ENCODE assay signal across 8 mouse cellular contexts in the genomic region with DNA sequence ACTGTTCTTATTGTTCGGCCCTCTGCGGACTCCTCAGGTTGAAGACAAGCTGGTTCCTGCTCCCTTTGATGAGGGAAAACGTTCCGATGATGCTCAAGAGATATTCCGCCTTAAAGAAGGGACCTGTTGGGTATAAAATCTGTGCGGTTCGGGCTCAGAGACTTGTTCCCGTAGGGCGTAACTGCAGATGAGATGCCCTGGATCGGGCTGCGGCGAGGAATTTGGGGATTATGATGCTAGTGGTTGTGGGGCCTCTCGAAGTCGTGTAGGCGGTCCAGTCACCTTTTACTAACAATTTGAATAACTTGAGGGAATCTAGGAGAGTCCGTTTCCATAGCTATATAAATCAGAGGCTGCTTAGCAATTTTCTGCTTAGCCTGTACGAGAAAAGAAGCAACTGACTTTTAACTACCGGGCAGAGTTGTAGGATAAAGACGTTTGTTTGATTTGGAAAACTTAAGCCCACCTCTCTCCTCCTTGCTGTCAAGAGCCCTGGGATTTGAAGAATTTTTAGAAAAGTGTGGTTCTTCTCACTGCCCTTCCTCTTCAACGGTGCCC. TPM values are rescaled to one million over a fixed set of nuclear protein-coding genes. Genes with fewer than 3 reads are reported as not detected.
DNase-seq lines count a peak whose midpoint lies in the region; ATAC-seq and TF ChIP-seq lines count a peak whose summit lies in the region.

Stx3 (minus strand) TSS at position 261 of the 558 bp plus-strand sequence.

- peak within 1 kb of the TSS; percentile 83 for H3K9ac ChIP-seq in lung, embryonic 16.5 days (ENCODE audit: low read length)
- peak within 1 kb of the TSS; percentile 69 for H3K9ac ChIP-seq in limb, embryonic 14.5 days (ENCODE audit: low read depth, low read length, severe bottlenecking)

- no peak for TF ChIP-seq CTCF in small intestine, adult 2 months (IDR thresholded peaks at IDR 0.05; ENCODE audit: extremely low read depth, insufficient read length, insufficient replicate concordance, low read depth, low read length)

- WGBS in lung, embryonic 16.5 days = under 1% methylated on average over 20 of the region's 20 CpGs
- WGBS in limb, embryonic 14.5 days = under 1% methylated on average over 20 of the region's 20 CpGs
- under 1% methylated on average over 20 of the region's 20 CpGs for WGBS in small intestine, adult 2 months

- peak within 1 kb of the TSS; percentile 81 for H3K4me2 ChIP-seq in lung, embryonic 16.5 days (ENCODE audit: low read depth, low read length)
- peak within 1 kb of the TSS; percentile 93 for H3K4me2 ChIP-seq in limb, embryonic 14.5 days (replicated peaks; ENCODE audit: low read depth, low read length, severe bottlenecking)

- no peaks in the 10 kb centered on the region for H3K36me3 ChIP-seq in lung, embryonic 16.5 days (ENCODE audit: control insufficient read depth, insufficient read depth, low read length)
- H3K36me3 ChIP-seq in limb, embryonic 14.5 days (ENCODE audit: control insufficient read depth, insufficient read depth, low read length) = no peaks in the 10 kb centered on the region
- 0 out of 2 replicates have a peak, but pooled peaks cover 2% of the 10 kb centered on the region for H3K36me3 ChIP-seq in small intestine, adult 2 months (ENCODE audit: control insufficient read depth, insufficient read depth, low read length)

- no peak for TF ChIP-seq POLR2A in limb, embryonic 14.5 days (IDR thresholded peaks at IDR 0.05; ENCODE audit: borderline replicate concordance, extremely low read depth, insufficient read depth, insufficient read length)
- no peak for TF ChIP-seq POLR2A in small intestine, adult 2 months (IDR thresholded peaks at IDR 0.05; ENCODE audit: low read depth, low read length)

- H3K9me3 ChIP-seq in lung, embryonic 16.5 days (ENCODE audit: control insufficient read depth, low read length) = no peaks in the 10 kb centered on the region
- no peaks in the 10 kb centered on the region for H3K9me3 ChIP-seq in limb, embryonic 14.5 days (ENCODE audit: control insufficient read depth, low read length)

- peak within 1 kb of the TSS; percentile 83 for H3K4me3 ChIP-seq in lung, embryonic 16.5 days (ENCODE audit: low read length)
- H3K4me3 ChIP-seq in limb, embryonic 14.5 days (replicated peaks; ENCODE audit: low read length) = peak within 1 kb of the TSS; percentile 58
- peak within 1 kb of the TSS; percentile 89 for H3K4me3 ChIP-seq in small intestine, adult 2 months (ENCODE audit: low read depth, low read length)

- H3K27me3 ChIP-seq in lung, embryonic 16.5 days (ENCODE audit: control insufficient read depth, insufficient read depth, low read depth, low read length) = no peaks in the 10 kb centered on the region
- H3K27me3 ChIP-seq in limb, embryonic 14.5 days (ENCODE audit: control insufficient read depth, insufficient read depth, low read length) = peaks cover 52% of the 10 kb centered on the region
- no peaks in the 10 kb centered on the region for H3K27me3 ChIP-seq in small intestine, adult 2 months (ENCODE audit: control insufficient read depth, insufficient read depth, low read length)

- peaks cover 4% of the 10 kb centered on the region; the same call in 1 of the 2 replicates for H3K4me1 ChIP-seq in lung, embryonic 16.5 days (replicated peaks; ENCODE audit: control insufficient read depth, insufficient read depth, low read length)
- no peaks in the 10 kb centered on the region; the same call in 1 of the 2 replicates for H3K4me1 ChIP-seq in limb, embryonic 14.5 days (ENCODE audit: control insufficient read depth, insufficient read depth, low read length)
- H3K4me1 ChIP-seq in small intestine, adult 2 months (ENCODE audit: control insufficient read depth, insufficient read depth, insufficient read length, low read length) = peaks cover 12% of the 10 kb centered on the region; the same call in 1 of the 2 replicates

- ATAC-seq in lung, embryonic 16.5 days (ENCODE audit: low read depth) = 0 out of 2 replicates have a peak, but pooled peaks have one; percentile 10
- no peak for ATAC-seq in granulocyte monocyte progenitor cell, adult 5-6 weeks (replicated peaks; ENCODE audit: poor library complexity, severe bottlenecking)
- ATAC-seq in limb, embryonic 14.5 days (ENCODE audit: low FRiP score, low read depth) = no peak

- peak within 1 kb of the TSS; percentile 73 for H3K27ac ChIP-seq in lung, embryonic 16.5 days (ENCODE audit: low read length)
- H3K27ac ChIP-seq in limb, embryonic 14.5 days (replicated peaks; ENCODE audit: low read depth, low read length) = no peak within 1 kb of the TSS
- H3K27ac ChIP-seq in small intestine, adult 2 months (ENCODE audit: insufficient read depth, low read depth, low read length) = peak within 1 kb of the TSS; percentile 91

- no peak for DNase-seq in adrenal gland, adult 8-10 months
- DNase-seq in adrenal gland, postnatal 4 days (ENCODE audit: low spot score in 2 of 2) = no peak
- no peak for DNase-seq in lung, postnatal 10 days
- DNase-seq in limb, embryonic 14.5 days (ENCODE audit: low spot score) = no peak
- DNase-seq in kidney, adult 9 months = no peak

RNA-seq across cellular contexts. Expression of gene Stx3, which starts in this region (rescaled TPM):
- 10 to 100 TPM; 10.4 to 18.8 (median 14.2) TPM for total RNA-seq in adrenal gland, adult 8-10 months (2022)
- 10 to 100 TPM in 1 of 2 experiments, 1 to 10 TPM in 1; 7.9 to 12.2 TPM for total RNA-seq in adrenal gland, postnatal 4 days (2021)
- polyA plus RNA-seq in lung, embryonic 16.5 days (2015; fragmentation: Nextera tagmentation; extraction: Ambion mirVana) = 17.6 and 19.3 TPM in 2 replicates
- total RNA-seq in granulocyte monocyte progenitor cell, adult 5-6 weeks (2014; fragmentation: Nextera tagmentation) = 11.3 and 12.2 TPM in 2 replicates
- 7.9 and 12.1 TPM in 2 replicates for total RNA-seq in granulocyte monocyte progenitor cell, adult 5-6 weeks (2017)
- 3.9 and 5.2 TPM in 2 replicates for polyA plus RNA-seq in limb, embryonic 14.5 days (2012; rRNA removed)
- 6.7 and 7.9 TPM in 2 replicates for polyA plus RNA-seq in limb, embryonic 14.5 days (2014; fragmentation: Nextera tagmentation; extraction: Ambion mirVana)
- 12.7 and 38.0 TPM in 2 replicates for polyA plus RNA-seq in small intestine, adult 2 months (2012; rRNA removed)
